Mouse (Mus musculus) cerebellum, adult 2 months (tissue): ENCODE measurements at regions not wholly inside any gene's neighbourhood (a gene's known extent, or its start where the extent isn't known, plus 50 kb on each side); places are given as distances from the start of the nearest gene placed in this dataset.

Experiments
- CTCF ChIP-seq: fragments of 200-500 bp; IDR thresholded peaks from 2 replicates; pipeline ENCODE4 v1.5.1; 2011; ENCODE audit warnings: low read depth, mild to moderate bottlenecking, control low read depth, low read length, moderate library complexity, borderline replicate concordance; ENCODE audit not compliant: insufficient read depth
- POLR2A ChIP-seq: fragments of 200-500 bp; IDR thresholded peaks from 2 replicates; pipeline ENCODE4 v1.6.1; 2011; ENCODE audit warnings: low read length, control low read depth, borderline replicate concordance; ENCODE audit not compliant: insufficient read depth

DNA sequence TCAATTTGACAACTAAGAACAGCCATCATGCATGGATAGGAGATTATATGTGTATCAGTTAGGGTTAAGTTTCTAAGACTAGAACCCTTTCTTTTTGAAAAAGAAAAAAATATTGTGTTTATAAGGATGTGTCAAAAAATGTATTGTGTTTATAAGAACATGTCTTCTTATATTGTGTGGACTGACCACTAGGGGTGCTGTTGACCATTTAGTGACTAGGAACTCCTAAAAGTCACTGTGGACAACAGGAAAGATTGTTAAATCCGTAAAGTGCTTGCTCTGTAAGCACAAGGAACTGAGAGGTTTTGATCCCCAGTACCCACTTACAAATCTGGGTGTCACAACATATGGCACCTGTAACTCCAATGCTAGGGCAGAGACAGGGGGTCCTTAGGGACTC, 170.6 kb downstream of the Fndc1 start:
- TF ChIP-seq CTCF (no peak), POLR2A (no peak)
